Mouse (Mus musculus) adrenal gland (tissue): ENCODE data around the gene Ank2.

Source experiments
- intact Hi-C: fragments of 180-260 bp; cut with DNase I; formaldehyde crosslinking; loops from one replicate; pipeline ENCODE4 v1.15.1; 2025

Gene Ank2

GRCm38 (mm10) chr3:127294610-127295349 is 204.4 kb downstream of the Ank2 start:
- intact Hi-C loops = no loop called here

- intact Hi-C loops = no loop called here
Measured at GRCm38 (mm10) chr3:127294079-127294478, 205.1 kb downstream of the Ank2 start.

DNA sequence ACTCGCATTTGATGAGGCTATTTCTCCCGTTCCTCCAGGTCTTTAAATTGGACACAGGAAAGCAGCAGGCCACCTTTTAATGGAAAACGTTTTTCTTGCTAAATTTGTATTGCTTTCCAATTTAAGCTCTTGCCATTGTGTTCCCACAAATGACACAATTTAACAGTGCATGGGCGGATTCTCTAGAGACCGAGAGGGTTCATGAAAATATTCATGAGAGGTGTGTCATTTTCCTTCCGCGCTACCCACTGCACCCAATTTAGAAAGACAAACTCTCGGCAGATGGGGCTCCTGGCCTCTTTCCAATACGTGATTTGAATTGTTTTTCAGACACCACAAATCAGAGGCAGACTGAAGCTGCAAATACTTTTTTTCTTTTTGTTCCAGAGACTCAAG is 205.7 kb downstream of the Ank2 start:
- intact Hi-C loops = no loop called here

GRCm38 (mm10) chr3:127292864-127293478 is 206.2 kb downstream of the Ank2 start:
- intact Hi-C loops = no loop called here

- intact Hi-C loops = no loop called here
Measured at GRCm38 (mm10) chr3:127282277-127282676, 216.9 kb downstream of the Ank2 start.

- intact Hi-C loops = no loop called here
Measured at GRCm38 (mm10) chr3:127281390-127281789, 217.8 kb downstream of the Ank2 start.

DNA sequence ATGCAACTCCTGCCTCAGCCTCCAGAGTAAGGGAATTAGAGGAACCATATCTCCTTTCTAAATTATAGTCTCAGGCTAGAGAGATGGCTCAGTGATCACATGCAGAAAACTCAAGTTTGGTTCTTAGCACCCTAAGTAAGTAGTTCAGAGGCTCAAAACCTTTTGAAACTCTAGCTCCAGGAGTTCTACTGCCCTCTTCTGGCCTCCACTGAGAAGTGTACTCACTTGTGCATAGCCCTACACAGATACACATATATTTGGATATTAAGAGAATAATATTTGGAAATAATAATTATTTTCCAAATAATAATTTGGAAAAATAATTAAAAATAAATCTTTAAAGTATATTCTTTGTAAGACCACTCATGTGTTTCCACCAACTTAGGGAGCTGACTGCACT is 218.8 kb downstream of the Ank2 start:
- intact Hi-C loops = no loop called here

DNA sequence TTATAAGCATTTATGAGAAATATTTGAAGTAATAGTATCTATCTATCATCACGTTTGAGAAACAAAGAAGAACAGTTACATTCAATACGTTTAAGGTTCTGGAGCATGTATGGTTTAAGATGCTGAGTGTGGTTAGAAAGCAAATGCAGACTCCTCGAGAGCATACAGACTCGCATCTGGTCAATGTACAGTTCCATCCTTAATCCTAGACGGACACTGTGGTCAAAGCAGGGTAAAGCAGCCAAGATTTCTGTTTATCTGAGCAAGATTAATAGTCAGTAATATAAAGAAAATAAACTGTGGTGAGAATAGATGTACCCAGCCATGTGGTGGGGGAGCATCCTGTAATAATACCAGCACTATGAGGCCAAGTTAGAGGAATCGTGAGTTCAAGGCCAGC is 223.2 kb downstream of the Ank2 start:
- intact Hi-C loops = no loop called here

GRCm38 (mm10) chr3:127272801-127273200 is 226.3 kb downstream of the Ank2 start:
- intact Hi-C loops = no loop called here

DNA sequence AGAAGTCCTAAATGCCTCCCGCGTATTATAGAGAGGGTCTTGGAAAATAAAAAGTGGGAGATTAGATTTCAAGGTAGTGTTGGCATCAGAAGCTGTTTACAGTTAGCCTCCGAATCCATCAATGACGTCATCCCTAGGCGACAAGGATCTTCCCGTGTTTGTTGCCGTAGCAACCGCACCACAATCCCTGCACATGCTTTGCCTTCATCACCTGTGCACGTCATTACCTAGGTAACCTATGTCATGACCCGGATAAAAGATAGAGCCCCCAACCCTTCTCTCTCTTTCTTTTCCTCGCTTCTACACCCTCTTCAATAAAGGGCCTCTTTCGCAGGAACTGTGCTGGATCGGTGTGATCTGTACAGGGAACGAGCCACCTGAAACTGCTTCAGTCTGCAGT is 229.5 kb downstream of the Ank2 start:
- intact Hi-C loops = no loop called here

GRCm38 (mm10) chr3:127267846-127268245 is 231.3 kb downstream of the Ank2 start:
- intact Hi-C loops = no loop called here

DNA sequence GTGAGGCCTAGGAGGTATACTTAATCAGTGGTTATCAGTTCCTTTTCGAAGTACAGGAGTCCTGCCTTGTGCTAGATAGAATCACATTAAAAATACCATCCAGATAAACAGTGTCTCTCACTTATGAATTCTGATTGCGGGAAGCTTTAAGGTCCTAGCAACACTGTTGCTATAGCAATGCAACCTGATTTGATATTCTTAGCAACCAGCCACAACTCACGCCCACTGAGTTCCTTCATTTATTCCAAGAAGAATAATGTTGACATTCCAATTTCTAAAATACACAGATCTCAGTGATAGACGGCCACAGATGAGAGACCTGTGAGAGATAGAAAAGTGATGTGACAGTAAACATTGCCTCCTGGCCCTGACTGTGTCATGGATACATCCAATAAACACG is 233.4 kb downstream of the Ank2 start:
- intact Hi-C loops = no loop called here

GRCm38 (mm10) chr3:127265182-127265581 is 234.0 kb downstream of the Ank2 start:
- intact Hi-C loops = no loop called here

DNA sequence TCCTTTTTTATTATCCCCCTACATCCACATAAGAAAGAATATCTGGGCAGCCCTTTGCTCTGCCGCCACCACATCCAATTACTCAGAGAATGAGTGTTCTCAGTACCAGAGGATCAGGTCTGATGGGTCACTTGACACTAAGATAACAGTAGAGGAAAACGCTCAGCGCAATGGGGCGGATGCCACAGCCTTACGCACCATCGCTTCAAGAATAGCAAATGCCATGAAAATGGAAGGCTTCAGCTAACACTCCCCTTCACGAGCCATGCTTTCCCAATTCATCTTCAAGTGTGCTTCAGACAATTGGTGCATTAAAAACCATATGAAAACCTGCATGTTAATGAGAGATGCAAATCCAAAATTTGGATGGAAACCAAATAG is 238.4 kb downstream of the Ank2 start:
- intact Hi-C loops = no loop called here

- intact Hi-C loops = no loop called here
Measured at GRCm38 (mm10) chr3:127260007-127260785, 239.0 kb downstream of the Ank2 start.

- intact Hi-C loops = no loop called here
Measured at GRCm38 (mm10) chr3:127258466-127259075, 240.6 kb downstream of the Ank2 start.

DNA sequence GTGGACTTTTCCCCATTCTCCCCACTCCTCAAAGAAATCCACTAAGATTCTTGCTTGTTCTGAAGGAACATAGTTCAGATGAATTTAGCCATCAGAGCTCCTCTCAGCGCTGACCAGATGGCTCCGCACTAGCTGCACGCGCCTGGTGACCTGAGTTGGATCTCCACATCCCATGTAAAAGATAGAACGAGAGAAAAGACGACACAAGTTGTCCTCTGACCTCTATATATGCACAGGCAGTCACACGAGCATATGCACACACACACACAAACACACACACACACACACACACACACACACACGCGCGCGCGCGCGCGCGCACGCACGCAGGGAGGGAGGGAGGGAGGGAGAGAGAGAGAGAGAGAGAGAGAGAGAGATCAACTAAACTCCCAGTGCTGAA is 241.2 kb downstream of the Ank2 start:
- intact Hi-C loops = no loop called here

DNA sequence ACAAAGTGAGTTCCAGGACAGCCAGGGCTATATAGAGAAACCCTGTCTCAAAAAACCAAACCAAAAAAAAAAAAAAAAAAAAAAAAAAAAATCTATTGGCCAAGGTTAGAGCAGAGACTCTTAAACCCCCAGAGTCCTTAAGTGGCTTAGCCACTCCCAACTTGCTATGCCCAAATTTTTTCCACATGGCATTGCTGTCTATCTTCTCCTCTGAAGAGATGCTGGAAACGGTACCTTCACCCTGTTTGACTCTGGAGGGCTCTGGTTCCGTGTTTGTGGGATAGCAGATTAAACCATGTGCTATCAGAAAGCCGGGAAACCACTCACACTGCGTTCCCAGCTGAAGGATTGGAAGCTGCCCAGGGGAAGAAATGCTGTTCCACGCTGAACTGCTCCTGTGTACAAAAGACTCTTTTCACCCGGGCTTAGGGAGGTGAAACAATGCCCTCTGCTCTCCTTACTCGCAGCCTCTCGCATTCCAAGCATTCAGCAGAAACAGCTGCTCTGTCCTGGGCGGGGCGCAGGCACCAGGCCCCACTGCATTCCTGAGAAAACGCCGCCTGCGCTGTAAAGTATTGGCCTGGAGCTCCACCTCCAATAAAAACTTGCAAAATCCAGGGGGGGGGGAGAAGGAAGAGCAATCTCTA is 241.7 kb downstream of the Ank2 start:
- intact Hi-C loops = no loop called here

- intact Hi-C loops = no loop called here
Measured at GRCm38 (mm10) chr3:127256681-127257080, 242.5 kb downstream of the Ank2 start.

DNA sequence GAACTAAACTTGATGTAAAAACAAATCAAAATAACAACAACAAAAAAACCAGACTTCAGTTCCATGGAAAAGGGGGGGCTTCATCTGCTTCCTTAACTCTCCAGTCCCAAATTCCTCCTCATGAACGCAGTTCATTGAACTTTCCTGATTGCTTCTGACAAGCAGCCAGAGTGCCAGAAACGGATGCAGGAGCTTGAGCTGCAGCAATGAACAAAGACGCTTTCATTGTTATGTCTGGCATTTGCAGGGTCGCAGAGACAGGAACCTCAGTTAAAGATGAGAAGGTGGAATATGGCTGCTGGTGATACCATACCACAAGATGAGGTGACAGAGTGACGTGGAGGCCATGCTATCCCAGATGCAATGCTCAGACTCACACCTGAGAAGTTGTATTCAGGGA is 248.2 kb downstream of the Ank2 start:
- intact Hi-C loops = no loop called here

DNA sequence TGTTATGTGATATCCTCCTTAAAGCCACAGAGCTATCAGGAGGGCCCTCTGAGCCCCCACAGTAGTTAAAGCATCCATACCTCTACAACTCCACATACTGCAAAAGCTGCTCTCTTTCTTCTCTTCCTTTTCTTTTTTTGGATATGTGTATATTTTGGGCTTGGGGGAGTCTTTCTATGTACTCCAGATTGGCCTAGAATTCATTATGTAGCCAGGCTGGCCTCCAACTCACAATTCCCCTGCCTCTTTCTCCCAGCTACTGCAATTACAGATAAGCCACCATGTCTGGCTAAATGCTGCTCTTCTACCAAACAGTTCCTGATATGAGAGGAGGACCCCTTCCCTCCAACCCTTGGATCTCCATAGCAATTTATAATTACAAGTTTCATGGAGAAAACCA is 250.5 kb downstream of the Ank2 start:
- intact Hi-C loops = no loop called here
